Mouse (Mus musculus): ENCODE results near the gene Lamb1.

GRCm38 (mm10) chr12:31241595-31242342 is 23.3 kb upstream of the Lamb1 start:
- TF ChIP-seq CTCF (IDR thresholded peaks at IDR 0.05; ENCODE audit: low read depth, low read length) (no peak), POLR2A (IDR thresholded peaks at IDR 0.05; ENCODE audit: extremely low read depth, insufficient read depth, low read length) (no peak)
